Mouse (Mus musculus): ENCODE measurements around the gene Zranb1.

Zranb1 gene

GRCm38 (mm10) chr7:132930850-132931559 is at the start of gene Zranb1:
Zranb1 (plus strand) TSS chr7:132931142.
- peak; percentile 83; the same call in 1 of the 2 replicates for TF ChIP-seq GATA4 (IDR thresholded peaks at IDR 0.05; ENCODE audit: insufficient replicate concordance, low read length)

- TF ChIP-seq GATA4 (IDR thresholded peaks at IDR 0.05; ENCODE audit: insufficient replicate concordance, low read length): no peak
Observed at GRCm38 (mm10) chr7:132882343-132882742, 48.6 kb upstream of the Zranb1 start.

- no peak for TF ChIP-seq GATA4 (IDR thresholded peaks at IDR 0.05; ENCODE audit: insufficient replicate concordance, low read length)
Observed at GRCm38 (mm10) chr7:132884031-132884430, 46.9 kb upstream of the Zranb1 start.

- TF ChIP-seq GATA4 (IDR thresholded peaks at IDR 0.05; ENCODE audit: insufficient replicate concordance, low read length): no peak
Observed at GRCm38 (mm10) chr7:132887019-132887804, 43.7 kb upstream of the Zranb1 start.

GRCm38 (mm10) chr7:132888052-132888451 is 42.9 kb upstream of the Zranb1 start:
- no peak for TF ChIP-seq GATA4 (IDR thresholded peaks at IDR 0.05; ENCODE audit: insufficient replicate concordance, low read length)

GRCm38 (mm10) chr7:132888518-132889249 is 42.3 kb upstream of the Zranb1 start:
- TF ChIP-seq GATA4 (IDR thresholded peaks at IDR 0.05; ENCODE audit: insufficient replicate concordance, low read length): no peak

GRCm38 (mm10) chr7:132889691-132890090 is 41.3 kb upstream of the Zranb1 start:
- TF ChIP-seq GATA4 (IDR thresholded peaks at IDR 0.05; ENCODE audit: insufficient replicate concordance, low read length): no peak

GRCm38 (mm10) chr7:132890201-132890600 is 40.7 kb upstream of the Zranb1 start:
- no peak for TF ChIP-seq GATA4 (IDR thresholded peaks at IDR 0.05; ENCODE audit: insufficient replicate concordance, low read length)

- TF ChIP-seq GATA4 (IDR thresholded peaks at IDR 0.05; ENCODE audit: insufficient replicate concordance, low read length): no peak
Observed at GRCm38 (mm10) chr7:132891561-132892310, 39.2 kb upstream of the Zranb1 start.

GRCm38 (mm10) chr7:132892311-132892661 is 38.7 kb upstream of the Zranb1 start:
- TF ChIP-seq GATA4 (IDR thresholded peaks at IDR 0.05; ENCODE audit: insufficient replicate concordance, low read length): no peak

- TF ChIP-seq GATA4 (IDR thresholded peaks at IDR 0.05; ENCODE audit: insufficient replicate concordance, low read length): no peak
Observed at GRCm38 (mm10) chr7:132892806-132893205, 38.1 kb upstream of the Zranb1 start.

GRCm38 (mm10) chr7:132893336-132893735 is 37.6 kb upstream of the Zranb1 start:
- TF ChIP-seq GATA4 (IDR thresholded peaks at IDR 0.05; ENCODE audit: insufficient replicate concordance, low read length): no peak

GRCm38 (mm10) chr7:132894841-132895555 is 35.9 kb upstream of the Zranb1 start:
- no peak for TF ChIP-seq GATA4 (IDR thresholded peaks at IDR 0.05; ENCODE audit: insufficient replicate concordance, low read length)

GRCm38 (mm10) chr7:132896206-132896815 is 34.6 kb upstream of the Zranb1 start:
- TF ChIP-seq GATA4 (IDR thresholded peaks at IDR 0.05; ENCODE audit: insufficient replicate concordance, low read length): no peak
